Mouse (Mus musculus) testis, postnatal 10 days (tissue): ENCODE results near the gene Fanca.

Experiments used
- DNase-seq: peaks from one replicate; pipeline ENCODE4 v3.0.0; 2021; ENCODE audit warnings: low spot score

The Fanca gene

DNA sequence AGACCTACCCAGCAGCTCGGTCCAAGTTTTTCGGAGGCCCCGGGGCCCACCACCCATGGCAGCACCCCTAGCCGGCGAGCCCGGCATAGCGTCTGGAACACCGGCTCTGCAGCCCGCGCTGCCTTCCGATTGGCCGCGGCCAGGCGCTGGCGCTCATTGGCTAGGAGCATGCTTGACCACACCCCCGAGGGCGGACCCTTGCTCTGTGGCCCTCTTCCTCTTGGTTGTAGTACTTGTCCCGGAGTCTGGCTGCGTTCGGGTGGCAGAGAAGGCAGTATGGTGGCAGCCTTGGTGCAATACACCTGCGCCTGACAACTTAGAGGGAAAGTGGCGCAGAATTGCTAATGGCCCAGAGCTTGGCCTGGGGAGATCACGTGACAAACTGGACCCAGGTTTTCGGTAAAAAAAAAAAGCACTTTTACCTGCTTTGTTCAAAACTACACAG is at the start of gene Fanca:
TSS of gene Fanca (minus strand) at position 110 of the 445 bp plus-strand sequence.
- peak; percentile 96 for DNase-seq

- peak; percentile 86 for DNase-seq
Measured at GRCm38 (mm10) chr8:123361082-123361739, 42.8 kb upstream of the Fanca start.

DNA sequence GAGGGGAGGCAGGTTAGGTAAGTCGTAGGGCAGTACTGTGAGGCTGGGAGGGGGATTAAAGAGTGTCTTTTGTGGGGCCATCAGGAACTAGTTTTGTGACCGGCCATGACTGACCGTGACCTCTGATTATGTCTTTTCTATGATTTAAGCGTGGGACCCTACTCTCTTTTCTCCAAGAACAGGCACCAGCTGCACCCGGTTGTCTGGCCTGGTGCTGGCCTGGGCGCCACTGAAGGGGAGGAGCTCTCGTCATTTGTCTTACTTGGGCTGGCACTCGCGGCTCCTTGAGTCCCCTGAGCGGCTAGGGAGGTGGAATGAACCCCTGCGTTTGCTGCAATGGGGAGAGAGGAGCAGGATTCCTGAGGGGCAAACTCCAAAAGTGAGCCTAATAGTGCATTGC is 34.8 kb upstream of the Fanca start:
- DNase-seq, result no peak

GRCm38 (mm10) chr8:123352786-123353185 is 34.4 kb upstream of the Fanca start:
- peak; percentile 85 for DNase-seq

- no peak for DNase-seq
Measured at GRCm38 (mm10) chr8:123352118-123352517, 33.7 kb upstream of the Fanca start.

- DNase-seq, result no peak
Measured at GRCm38 (mm10) chr8:123349073-123349472, 30.7 kb upstream of the Fanca start.

DNA sequence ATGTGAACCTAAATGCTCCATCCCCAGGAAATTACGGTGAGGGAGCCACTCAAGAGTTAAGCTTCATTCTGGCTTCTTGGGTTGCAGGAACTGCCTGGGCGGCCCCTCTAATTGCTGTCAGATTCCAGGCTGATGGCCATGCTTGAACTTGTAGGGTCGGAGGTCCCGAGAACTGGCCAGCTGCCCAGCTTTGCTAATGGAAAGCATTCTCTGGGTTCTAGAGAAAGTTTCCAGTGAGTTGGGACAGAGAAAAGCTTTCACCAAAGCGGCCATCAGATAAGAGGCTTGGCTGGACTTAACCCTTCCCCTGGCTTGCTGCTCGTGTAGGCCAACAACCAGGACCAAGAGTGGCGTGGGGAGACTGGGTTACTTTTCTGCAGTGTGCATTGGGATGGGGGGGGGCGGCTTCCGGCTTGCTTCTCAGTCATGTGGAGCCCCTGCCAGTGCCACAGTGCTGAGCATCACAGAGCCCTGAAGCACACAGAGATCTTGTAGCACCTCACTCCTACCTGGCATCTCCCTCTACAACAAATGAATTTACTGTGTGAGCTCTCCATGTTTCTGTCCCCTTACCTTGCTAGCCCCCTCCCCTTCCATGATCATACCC is 30.0 kb upstream of the Fanca start:
- DNase-seq, result peak; percentile 86

GRCm38 (mm10) chr8:123347293-123347692 is 28.9 kb upstream of the Fanca start:
- DNase-seq, result no peak

- DNase-seq, result no peak
Measured at GRCm38 (mm10) chr8:123345856-123346255, 27.5 kb upstream of the Fanca start.

DNA sequence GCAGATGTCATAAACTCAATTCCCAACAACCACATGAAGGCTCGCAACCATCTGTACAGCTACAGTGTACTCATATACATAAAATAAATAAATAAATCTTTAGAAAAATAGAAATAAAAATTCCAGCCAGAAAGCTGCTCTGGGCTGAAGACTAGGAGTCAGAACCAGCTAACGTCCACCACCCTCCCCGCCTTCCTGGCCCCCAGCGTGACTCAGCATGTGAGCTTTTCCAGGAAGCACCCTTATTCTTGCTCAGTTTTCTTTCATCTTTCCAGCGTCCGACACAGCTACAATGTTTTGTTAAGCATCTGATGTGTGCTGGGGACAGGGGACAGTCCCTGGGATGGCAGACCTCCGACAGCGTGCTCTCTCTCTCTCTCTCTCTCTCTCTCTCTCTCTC is 26.8 kb upstream of the Fanca start:
- DNase-seq, result no peak

GRCm38 (mm10) chr8:123343422-123343821 is 25.0 kb upstream of the Fanca start:
- no peak for DNase-seq

DNA sequence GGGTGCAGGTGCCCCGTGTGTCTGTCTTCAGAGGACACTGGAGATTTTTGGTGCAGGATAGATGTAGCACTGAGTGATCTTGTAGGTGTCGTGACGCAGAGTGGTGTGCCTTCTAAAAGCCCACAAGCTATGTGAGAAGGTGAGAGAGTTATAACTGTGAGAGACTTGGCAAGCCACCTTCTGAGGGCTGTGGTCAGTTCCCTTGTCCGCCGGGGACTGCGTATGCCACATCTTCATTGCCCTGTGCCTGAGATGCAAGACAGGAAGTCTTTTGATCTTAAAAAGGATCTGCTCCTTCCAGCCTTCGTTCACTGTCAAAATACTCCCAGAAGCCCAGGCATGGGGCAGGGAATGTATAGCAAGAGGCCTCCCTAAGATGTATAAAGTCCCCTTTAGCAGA is 24.5 kb upstream of the Fanca start:
- DNase-seq, result no peak

DNA sequence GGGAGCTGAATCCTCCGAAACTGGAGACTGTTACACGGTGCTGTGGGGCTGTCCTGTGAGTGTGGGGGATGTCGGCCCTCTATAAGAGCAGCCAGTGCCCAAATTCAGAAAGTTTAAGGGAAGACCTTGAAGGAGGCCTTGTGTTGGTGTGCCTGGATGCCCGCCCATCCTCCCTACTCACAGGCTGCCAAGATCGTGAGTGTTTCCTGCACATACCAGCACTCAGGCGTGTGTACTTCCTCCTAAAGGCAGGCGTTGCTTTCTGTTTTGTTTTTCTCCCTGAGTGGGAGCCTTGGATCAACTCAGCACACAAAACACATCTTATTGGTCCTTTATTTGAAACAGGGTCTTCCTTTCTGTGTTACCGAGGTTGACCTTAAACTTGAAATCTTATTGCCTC is 23.9 kb upstream of the Fanca start:
- no peak for DNase-seq

- DNase-seq, result no peak
Measured at GRCm38 (mm10) chr8:123341040-123342015, 23.0 kb upstream of the Fanca start.

DNA sequence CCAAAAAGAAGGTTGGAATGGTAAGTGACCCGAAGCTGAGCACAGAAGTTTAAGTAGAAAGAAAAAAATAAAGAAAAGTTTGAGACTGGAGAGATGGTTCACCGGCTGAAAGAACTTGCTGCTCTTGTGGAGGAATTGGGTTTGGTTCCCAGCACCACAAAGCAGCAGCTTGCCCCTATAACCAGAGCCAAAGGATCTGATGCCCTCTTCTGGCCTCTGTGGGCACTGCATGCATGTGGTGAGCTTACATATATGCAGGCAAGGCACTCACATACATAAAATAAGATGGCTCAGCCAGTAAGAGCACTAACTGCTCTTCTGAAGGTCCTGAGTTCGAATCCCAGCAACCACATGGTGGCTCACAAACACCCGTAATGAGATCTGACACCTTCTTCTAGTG is 21.7 kb upstream of the Fanca start:
- no peak for DNase-seq

DNA sequence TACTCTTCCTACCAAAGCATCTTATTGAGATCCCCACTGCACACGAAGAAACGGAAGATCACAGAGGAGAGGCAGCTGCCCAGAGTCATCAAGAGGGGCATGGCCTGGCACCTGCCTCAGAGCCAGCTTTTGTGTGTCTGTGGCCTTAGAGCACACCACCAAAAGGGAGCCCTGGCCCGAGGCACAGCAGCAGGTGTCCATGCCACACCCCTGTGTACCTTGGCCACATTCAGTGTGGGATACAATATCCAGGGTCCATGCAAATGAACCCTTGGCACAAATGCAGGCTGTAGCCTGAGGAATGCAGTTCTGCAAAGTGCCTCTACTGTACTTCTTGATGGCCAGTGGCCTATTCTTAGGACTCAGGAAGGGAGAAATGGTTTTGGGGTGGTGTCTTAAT is 19.1 kb upstream of the Fanca start:
- DNase-seq, result no peak

DNA sequence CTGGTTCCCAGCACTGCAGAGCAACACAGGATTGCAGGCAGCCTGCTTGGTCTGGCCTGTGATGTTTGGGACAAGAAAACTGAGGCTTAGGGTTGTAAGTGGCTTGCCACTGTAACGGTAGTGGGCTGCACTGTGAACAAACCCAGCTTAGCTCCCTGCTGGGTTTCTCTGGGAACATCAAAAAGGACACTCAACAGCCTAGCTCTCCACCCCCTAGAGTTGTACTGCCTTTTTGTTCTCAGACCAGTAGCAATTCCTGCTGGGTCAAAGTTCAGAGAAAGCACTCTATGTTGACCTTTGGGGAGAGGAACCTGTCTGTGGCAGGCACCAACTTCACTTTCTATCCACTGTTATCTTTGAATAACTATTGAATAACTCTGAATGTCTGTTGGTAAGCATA is 16.1 kb upstream of the Fanca start:
- no peak for DNase-seq

GRCm38 (mm10) chr8:123333864-123334263 is 15.5 kb upstream of the Fanca start:
- DNase-seq, result peak; percentile 70

- no peak for DNase-seq
Measured at GRCm38 (mm10) chr8:123333091-123333587, 14.8 kb upstream of the Fanca start.

GRCm38 (mm10) chr8:123332262-123333090 is 14.1 kb upstream of the Fanca start, which contains the start of gene Spire2:
Gene Spire2 (plus strand): TSS chr8:123332713.
- DNase-seq, result peak; percentile 90

DNA sequence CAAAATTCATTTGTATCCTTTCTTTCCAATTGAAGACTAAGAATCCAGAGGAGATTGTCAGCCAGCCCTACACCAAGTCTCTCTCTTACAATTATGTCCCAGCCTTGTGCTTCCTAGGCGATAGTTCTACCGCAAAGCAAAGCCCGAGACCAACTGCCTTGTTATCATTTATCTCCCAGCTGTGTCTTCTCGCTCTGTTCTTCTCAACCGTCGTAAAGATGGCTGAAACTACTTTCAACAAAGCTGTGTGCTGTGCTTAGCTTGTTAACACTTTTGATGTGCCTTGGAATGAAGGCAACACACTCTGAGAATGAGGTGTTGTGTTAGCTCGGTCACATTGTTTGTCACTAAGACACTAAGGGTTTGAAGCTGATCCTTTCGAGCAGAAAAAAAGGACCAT is 13.4 kb upstream of the Fanca start:
- DNase-seq, result no peak

- DNase-seq, result no peak
Measured at GRCm38 (mm10) chr8:123331301-123331700, 12.9 kb upstream of the Fanca start.
